Mouse (Mus musculus): Measurements from ENCODE around the gene Ift172.

- no peak for TF ChIP-seq USF1 (IDR thresholded peaks at IDR 0.05; ENCODE audit: low read depth)
- no peak for TF ChIP-seq CTCF (IDR thresholded peaks at IDR 0.05; ENCODE audit: control insufficient read depth, insufficient read depth, insufficient read length)
- no peak for TF ChIP-seq CEBPB (IDR thresholded peaks at IDR 0.05; ENCODE audit: low read depth)
- no peak for TF ChIP-seq MYOG (IDR thresholded peaks at IDR 0.05; ENCODE audit: control insufficient read depth, extremely low read depth, insufficient read length)
- no peak for TF ChIP-seq MAX (IDR thresholded peaks at IDR 0.05)
- TF ChIP-seq FOSL1 (IDR thresholded peaks at IDR 0.05; ENCODE audit: insufficient read depth, low read length, poor library complexity, severe bottlenecking) = no peak
Measured at GRCm38 (mm10) chr5:31222696-31223095, 68.2 kb downstream of the Ift172 start.
